Mouse (Mus musculus): ENCODE results near the gene Bcan.
A peak's percentile ranks its signal among the peaks of the same experiment; 100 is the strongest.

Bcan gene

DNA sequence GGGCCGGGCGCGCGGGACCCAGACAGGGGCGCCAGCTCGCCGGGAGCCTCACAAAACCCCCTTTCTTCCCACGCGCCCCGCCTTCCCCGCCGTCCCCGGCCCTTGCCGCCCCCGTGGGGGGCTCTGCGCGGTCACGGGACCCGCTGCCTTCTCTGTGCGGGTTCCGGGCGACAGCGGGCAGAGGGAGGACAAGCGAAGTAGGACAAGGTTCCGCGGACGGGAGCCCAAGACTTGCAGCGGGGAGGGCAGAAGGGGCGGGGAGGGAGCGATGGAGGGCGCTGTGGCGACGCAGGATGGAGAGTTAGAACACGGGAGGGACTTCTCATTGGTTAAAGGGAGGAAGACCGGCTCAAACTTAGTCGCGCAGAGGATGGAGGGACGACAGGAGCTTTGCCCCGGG, at the start of gene Bcan:
Gene Bcan (minus strand): TSS at position 50 of the 400 bp plus-strand sequence.
- DNase-seq, result peak; percentile 62

DNA sequence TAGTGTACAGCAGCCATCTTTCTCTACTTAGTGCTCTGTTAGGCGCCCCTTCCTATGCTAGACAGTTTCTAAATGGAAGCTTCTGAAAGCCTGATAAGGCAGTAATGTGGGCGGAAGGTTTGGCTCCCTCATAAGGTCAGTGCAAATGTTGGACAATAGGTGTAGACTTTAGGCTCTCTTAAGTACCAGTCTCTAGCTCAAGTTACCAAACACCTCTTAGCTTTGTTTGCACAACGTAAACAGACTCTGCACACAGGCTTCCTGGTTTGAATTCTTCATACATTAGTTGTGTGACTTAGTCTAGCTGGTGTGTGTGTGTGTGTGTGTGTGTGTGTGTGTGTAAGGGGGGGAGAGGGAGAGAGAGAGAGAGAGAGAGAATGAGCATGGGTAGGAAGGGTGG, 49.5 kb upstream of the Bcan start:
- no peak for DNase-seq

DNA sequence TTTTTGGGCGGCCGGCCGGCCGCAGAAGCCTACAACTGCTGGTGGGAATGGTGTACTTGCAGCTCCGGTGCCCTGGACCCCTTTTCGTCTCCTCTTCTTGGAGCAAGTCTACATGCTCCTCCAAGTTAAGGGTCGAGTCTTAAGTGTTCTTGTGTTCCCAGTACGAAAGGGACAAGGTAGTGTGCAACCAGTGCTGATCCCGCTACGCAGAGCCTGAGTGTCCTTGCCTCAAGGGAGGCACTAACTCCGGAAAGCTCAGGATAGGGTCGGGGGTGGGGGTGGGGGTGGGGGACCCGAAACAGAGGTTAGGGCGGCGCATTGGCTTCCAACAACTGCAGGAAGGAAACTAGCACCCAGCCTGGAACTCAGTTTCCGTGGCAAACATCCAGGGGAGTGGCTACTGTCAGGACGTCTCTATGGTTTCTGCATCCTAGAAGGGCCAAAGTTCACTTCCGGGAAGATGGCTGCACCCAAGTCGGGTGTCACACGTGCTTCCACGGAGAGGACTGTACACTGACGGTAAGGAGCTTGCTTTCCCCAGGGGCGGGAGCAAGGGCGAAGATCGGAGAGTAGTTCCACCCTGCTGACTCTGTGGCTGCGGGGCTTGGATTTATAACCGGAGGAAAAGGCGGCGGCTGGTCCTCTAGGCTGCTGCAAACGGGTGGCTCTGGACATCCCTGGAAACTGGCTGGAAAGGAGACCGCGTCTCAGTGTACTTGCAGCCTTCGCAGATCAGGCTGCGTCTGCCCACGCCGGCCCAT, 42.8 kb upstream of the Bcan start, which contains the start of gene Gpatch4:
Gene Gpatch4 (plus strand): TSS at position 448 of the 761 bp plus-strand sequence.
- peak; percentile 82 for DNase-seq

DNA sequence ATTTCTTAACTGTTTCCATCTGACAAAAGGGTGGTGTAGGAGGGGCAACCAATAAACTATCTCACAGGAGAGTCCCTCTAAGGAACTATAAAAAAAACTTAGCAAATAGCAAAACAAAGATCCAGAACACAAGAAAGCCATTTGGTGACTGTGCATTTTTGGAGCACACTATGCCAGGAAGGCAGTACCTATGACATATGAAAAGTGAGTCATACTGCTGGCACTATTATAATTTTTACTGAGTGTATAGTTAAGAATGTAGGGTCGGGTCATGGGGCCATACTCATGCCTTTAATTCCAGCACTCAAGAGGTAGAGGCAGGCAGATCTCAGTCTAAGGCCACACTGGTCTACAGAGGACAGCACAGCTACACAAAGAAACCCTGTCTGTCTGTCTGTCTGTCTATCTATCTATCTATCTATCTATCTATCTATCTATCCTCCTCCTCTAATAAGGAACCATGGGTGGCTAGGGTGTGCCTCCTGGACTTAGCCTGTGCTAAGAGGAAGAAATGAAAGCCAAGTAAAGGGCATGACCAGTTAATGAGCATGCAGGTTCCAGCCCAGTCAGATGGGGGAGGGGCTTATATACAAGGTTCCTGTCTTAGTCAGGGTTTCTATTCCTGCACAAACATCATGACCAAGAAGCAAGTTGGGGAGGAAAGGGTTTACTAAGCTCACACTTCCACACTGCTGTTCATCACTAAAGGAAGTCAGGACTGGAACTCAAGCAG, 35.7 kb upstream of the Bcan start:
- no peak for DNase-seq

DNA sequence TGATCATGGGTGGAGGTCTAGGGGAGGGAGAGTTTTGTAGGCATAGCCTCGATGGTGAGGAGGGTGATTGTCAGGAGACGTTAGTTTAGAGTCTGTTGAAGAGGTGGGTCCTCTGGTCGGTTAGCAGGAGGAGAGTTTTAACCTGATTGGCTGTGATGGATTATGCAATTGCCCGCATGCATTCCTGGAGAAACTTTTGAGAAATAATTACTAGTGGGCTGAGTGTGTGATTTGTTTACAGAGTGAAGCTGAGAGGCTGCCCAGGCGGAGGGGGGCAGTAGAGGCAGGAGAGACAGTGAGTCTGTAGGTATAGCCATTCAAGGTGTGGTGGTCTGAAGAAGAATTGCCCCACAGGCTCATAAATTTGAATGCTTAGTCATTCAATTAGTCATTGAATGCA, 33.5 kb upstream of the Bcan start:
- DNase-seq, result no peak

DNA sequence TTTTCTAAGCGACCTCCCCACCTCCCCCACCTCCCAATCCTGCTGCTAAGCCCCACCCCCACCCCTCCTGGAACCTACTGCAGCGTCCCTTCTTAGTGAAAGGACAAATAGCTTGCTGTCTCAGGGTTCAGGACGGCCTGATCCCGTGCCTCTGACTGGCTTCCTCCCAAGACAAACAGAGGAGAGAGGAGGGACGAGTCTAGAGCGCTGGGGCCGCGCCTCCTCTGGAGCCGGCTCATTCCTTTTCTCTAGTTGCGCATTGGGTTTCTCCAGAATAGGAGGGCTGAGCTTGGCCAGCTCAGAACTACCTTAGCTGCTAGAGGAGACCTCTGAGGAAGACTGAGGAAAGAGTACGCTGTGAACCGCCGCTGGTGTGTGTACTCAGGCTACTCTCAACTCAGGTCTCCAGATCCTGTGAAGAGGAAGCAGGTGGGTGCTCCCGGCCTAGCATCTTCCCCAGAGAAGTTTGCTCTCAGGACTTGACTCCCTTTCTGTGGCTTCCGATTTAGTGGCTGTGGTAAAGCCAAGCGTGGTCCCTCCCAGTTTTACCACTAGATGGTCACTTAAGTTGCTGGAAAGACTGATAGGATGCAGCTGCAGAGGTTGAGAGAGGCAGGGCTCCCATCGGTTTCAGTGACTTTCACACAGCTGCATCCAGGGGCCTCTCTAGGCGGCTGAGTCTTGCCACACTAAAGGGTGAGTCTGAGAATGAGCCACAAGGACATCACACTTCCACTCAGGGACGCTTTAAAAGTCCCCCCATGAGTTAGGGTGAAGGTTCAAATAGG, 30.8 kb upstream of the Bcan start:
- no peak for DNase-seq

DNA sequence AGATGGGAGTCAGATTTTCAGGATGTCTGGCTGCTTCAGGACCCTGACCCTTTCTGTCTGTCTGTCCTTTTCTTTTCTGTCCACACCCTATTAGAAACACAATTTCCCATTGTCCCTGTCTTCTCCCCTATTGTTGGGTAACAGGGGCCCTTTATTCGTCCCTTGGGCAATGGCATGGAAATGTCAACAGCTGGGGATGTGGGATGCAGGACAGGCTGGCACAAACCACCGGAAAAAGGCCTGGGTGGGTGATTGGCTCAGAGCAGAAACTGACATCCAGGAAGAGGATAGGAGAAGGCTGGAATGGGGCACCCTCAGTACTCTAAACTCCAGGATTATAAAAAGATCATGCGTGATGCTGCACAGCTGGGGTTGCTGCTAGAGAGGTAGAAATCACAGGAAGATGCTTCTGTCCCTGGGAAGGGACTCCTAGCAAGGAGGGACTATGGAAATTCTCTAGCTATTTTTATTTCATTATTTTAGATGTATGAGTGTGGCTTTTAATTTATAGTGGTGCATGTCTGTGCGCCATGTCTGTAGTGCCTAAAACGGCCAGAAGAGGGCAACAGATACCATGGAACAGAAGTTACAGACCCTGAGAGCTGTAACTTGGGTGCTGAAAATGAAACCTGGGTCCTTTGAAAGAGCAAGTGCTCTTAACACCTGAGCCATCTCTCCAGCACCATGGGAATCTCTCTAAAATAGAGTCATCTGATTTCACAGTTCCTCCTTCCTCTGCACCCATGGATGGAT, 27.6 kb upstream of the Bcan start, which contains the start of gene Hapln2:
Gene Hapln2 (minus strand): TSS at position 150 of the 753 bp plus-strand sequence.
- DNase-seq, result no peak

DNA sequence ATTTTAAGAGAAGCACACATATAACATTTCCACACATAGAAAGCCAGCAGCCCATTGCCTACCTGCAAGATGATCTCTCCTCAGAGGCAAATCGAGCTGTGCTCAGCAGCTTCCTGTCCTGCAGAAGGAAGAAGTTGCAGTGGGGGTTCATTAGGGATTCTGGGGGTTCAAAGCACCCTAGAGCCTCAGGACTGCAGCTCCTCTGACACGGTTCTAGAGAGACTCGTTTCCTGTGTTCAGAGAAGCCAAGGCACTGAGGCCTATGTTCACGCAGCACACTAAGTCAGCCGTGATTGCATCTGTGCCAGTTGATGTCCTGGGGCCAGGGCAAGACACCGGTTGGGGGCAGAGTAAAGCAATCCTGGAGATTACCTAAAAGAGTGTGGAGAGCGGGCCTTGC, 26.8 kb upstream of the Bcan start:
- DNase-seq, result no peak

DNA sequence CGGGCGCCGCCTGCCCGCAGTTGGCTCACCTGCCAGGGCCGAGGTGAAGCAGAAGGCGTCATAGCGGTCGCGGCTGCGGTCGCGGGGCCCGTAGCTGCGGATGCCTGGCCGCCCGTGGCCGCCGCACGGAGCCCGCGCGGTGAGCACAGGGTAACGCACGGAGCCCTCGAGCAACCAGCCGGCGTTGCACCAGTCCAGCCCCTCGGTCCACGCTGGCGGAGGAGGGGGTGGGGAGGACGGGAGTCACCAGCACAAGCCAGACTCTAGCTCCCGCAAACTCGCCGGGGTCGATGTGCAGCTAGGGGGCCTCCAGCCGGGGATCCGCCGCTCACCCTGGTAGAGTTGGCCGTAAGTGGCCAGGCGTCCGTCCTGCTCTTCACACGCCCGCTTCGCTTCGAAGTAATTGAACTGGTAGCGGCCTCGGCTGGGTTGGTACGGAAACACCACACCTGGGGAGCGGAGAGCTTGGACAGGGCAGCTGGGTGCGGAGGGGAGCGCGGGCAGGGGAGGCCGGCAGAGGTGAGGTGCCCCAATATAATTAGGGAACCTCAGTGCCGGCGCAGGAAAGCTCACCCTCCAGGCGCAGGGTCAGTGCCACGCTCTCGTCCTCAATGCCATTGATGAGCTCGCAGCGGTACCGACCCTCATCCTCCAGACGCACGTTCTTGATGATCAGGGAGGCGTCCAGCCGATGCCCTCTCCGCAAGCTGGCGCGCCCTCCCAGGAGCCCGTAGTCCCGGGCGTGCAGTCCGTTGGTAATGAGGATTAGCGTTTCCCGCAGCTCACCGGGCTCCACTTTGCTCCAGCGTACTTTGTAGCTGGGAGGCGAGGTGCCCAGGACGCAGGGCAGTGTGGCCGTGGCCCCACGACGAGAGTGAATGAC, 23.4 kb upstream of the Bcan start:
- DNase-seq, result peak; percentile 21

DNA sequence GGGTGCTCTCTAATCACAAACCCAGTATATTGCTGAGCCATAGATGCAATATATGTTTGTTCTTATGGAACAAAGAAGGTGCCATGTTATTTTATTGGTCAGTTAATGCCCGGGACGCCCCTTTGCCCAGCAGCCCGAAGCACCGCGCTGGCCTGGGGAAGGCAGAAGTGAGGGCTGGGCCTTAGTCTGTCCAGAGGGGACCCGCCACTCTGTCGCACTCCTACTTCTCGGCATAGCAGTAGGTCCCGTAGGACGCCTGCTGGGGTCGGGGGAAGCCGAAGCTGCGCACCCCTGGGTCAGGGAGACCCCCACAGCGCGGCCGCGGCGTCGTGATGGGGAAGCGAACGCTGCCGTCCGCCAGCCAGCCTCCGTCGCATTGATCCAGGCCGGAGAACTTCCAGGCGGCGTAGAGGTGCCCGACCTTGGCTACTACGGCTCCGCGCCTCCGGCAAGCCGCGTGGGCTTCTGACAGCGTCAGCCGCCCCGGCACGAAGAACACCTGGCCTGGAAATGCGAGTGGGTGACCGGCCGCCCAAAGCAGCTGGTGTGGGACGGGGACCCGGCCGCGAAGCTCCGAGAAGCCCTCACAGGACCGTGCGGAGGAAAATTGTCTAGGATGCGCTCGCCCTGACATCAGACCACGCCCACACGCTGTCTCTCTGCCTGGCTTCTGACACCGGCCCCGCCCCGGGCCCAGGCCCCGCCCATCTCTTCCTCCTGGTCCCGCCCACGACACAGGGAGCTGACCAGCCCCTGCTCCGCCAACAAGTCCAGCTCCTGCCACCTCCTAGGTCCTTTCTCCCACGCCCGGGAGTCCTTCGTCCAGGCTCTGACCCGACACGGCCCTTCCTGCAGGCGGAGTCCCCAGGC, 22.5 kb upstream of the Bcan start:
- DNase-seq, result peak; percentile 56

DNA sequence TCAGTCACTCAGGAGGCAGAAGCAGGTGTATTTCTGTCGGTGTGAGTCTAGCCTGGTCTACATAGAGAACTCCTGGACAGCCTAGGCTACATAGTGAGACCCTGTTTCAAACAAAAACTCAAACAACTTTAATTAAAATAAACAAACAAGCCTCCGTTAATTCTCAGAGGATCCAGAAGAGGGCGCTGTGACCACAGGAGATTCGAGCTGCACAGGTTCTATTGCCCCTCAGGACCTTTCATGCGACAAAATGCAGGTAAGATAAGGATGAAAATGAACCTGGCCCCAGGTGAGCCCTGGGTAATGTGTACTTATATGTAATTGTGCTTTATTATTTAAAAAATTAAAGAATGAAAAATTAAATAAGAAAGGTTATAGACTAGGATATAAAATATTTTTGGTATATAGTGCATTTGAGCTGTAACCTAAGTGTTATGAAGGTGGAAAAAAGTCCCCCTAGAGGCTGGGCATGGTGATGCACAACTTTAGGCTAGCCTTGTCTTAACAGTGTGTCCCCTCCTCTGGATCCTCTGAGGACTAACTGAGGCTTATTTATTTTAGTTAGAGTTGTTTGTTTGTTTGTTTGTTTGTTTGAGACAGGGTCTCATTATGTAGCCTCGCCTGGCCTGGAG, 10.7 kb upstream of the Bcan start:
- DNase-seq, result peak; percentile 22

DNA sequence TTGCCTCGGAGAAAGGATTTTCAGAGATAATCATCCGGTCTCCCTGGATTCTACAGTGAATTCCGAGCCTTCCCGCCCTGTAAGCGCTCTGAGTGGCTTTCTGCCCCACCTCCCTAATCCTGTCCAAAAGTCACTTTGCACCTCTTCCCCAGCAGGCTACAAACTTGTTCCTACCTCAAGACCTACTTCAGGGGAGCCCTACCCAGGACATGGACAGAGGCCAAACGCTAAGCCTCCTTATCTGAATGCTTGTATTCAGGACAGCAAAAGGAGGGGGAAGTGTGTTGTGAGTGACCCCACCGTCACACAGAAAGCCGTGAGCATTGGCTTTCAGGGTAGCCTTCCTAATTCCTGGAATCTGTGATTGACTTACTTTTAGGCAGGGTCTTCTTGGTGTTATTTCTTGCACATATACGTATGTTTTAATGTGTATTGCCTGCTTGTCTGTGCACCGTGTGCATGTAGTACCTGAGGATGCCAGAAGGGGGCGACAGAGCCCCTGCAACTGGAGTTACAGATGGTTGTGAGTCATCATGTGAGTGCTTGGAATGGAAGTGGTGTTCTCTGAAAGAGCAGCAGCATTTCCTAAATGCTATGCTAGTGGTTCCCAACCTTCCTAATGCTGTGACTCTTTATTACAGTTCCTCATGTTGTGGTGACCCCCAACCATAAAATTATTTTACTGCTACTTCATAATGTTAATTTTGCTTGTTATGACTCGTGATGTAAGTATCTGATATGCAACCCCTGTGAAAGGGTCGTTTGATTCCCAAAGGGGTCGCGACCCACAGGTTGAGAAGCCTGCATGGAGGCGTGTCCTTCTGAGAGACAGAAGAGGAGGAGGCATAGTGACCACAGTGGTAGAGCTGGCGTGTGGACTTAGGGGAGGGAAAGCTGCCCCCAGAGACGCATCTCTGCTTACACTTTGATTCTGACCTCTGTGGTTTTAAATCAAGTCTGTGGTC, 6.1 kb upstream of the Bcan start:
- DNase-seq, result no peak

DNA sequence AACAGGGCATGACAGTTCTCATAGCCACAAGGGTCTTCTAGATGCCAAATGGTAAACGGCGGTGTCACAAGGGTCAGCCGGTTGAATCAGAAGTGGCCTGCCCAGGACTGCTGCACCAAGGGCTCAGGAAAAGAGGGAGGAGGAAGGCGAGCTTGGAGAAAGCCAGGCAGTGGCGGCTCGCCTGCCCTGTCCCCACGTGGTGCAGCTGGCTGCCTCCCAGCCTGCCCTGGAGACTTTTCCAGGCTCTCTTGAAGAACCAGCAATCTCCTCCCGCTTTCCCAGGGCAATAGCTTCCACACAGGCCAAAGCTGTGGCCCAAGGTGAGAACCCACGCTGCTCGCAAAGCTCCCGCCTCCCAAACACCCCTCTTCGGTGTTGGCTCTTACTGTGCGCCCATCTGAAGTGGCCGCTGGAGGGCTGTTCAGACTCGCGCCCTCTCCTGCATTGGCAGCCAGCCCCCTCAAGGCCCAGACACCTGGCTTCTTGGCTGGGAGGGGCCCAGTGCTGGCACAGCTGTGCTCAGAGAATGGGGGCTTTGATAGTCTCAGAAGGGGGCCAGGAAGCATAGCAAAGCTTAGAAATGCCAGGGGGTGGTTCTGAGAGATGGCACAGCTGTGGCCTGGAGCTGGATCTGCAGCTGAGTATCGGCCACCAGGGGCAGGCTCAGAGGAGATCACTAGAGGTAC, 2.4 kb upstream of the Bcan start:
- no peak for DNase-seq

DNA sequence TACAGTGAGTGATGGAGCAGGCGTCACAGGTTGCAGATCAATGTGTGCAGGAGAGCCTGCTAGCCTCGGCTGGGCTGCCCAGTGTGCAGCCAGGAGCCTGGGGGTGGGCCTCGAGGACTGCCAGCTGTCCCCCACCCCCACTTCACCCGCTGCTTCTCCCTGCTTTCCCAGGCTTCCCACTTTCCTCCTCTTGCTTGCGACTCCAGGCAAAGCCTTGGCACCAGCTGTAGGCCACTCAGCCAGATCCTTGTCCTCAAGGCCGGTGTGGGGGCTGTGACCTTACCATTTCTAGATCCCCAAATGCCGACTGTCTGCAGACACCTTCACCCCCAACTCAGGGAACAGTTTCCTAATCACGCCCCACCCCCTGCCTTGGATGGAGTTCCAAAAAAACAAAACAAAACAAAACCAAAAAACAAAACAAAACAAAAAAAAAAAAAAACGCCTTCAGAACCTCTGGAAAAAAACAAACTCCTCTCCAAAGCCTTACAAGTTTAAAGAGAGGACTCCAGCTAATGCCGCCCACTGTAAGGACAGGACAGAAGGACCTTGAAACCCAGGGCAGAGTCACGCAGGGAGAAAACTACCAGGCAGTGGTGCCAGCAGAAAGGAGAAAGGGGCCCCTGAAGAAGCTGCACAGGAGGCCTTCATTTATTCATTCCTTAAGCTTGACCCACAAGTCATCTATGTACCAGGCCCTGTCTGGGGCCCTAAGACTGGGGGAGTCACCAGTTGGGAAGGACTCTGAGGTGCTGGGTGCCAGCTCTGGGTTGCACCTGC, 976 bp upstream of the Bcan start:
- no peak for DNase-seq

DNA sequence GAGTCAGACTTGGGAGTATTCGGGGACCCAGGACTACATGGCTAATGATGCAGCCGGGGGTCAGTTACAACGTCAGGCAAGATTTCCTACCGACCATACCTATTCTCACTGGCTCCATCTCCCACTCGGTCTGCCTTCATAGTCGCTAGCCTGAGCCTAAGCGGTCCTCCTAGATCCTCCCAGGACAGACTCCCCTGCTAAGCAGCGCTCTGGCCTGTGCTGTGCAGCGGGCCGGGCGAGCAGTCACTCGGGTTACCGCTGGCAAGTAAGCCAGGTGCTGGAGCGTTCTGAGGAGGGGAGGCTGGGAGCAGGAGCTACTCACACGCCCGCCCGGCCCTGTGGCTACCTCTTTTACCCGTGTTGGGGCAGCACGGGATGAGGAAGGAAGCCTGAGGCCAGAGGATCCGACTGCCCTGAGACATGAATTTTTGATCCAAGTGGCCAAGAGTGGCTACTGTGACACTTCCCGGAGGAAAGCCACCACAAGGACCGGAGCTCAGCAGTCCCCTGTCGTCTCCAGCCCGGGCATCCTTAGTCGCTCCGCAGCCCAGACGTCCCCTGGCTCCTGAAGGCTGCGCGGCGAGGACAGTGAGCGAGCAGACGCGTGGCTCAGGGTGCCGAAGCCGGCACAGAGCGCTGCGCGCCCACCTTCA, 661 bp downstream of the Bcan start:
- no peak for DNase-seq

DNA sequence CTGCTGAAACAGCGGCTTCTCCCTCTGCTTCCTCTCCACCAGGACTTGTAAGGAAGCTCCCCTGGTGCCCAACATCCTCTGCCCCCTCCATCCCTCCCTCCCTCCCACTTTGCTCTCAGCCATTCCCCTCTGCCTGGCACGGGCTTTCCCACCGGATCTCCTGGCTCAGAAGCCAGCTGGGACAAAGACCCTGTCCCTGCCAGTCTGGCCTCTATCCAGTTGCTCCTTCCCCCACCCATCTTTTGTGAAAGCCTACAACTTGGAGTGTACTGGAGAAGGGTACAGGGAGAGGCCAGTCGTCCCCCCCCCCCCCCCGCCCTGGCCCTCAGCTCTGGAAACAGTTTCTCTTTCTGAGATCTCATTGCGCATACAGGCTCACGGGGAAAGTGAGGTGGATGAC, 1.3 kb downstream of the Bcan start:
- DNase-seq, result peak; percentile 65

All from right cerebral cortex, postnatal 4 days (tissue).